Mouse (Mus musculus) embryonic facial prominence, embryonic 11.5 days (tissue): ENCODE measurements at regions not wholly inside any gene's neighbourhood (a gene's known extent, or its start where the extent isn't known, plus 50 kb on each side); places are given as distances from the start of the nearest gene placed in this dataset.

ENCODE experiments used
- ATAC-seq: fragments of 200-750 bp; cut with Nextera tagmentation; replicated peaks from 2 replicates; pipeline ENCODE4 v1.8.0; 2017; ENCODE audit warnings: low read depth; ENCODE audit not compliant: insufficient number of reproducible peaks, low FRiP score, low TSS enrichment
- DNase-seq: peaks from one replicate; pipeline ENCODE4 v3.0.0-alpha.2; 2015; ENCODE audit warnings: low spot score
- H3K27ac ChIP-seq: fragments of 300-500 bp; sonication (generic); replicated peaks from 2 replicates; pipeline ENCODE4 v1.5.1; 2014; ENCODE audit warnings: mild to moderate bottlenecking, low read depth, low read length, control low read depth
- H3K27me3 ChIP-seq: fragments of 300-500 bp; sonication (generic); 2 replicates; pipeline ENCODE4 v1.6.1; 2014; ENCODE audit warnings: mild to moderate bottlenecking, low read length, moderate library complexity, mixed read lengths; ENCODE audit not compliant: control insufficient read depth, insufficient read depth
- H3K36me3 ChIP-seq: fragments of 300-500 bp; sonication (generic); replicated peaks from 2 replicates; pipeline ENCODE4 v1.6.1; 2014; ENCODE audit warnings: low read depth, mild to moderate bottlenecking, low read length, moderate library complexity, mixed read lengths; ENCODE audit not compliant: control insufficient read depth, insufficient read depth
- H3K4me1 ChIP-seq: fragments of 300-500 bp; sonication (generic); 2 replicates; pipeline ENCODE4 v1.6.1; 2014; ENCODE audit warnings: low read length, mixed read lengths; ENCODE audit not compliant: control insufficient read depth, insufficient read depth
- H3K4me2 ChIP-seq: fragments of 300-500 bp; sonication (generic); 2 replicates; pipeline ENCODE4 v1.6.1; 2014; ENCODE audit warnings: low read depth, mild to moderate bottlenecking, control low read depth, low read length, moderate library complexity
- H3K4me3 ChIP-seq: fragments of 300-500 bp; sonication (generic); 2 replicates; pipeline ENCODE4 v1.5.1; 2014; ENCODE audit warnings: low read depth, low read length, control low read depth
- H3K9ac ChIP-seq: fragments of 300-500 bp; sonication (generic); replicated peaks from 2 replicates; pipeline ENCODE4 v1.6.1; 2014; ENCODE audit warnings: mild to moderate bottlenecking, control low read depth, low read length
- H3K9me3 ChIP-seq: fragments of 300-500 bp; sonication (generic); replicated peaks from 2 replicates; pipeline ENCODE4 v1.6.1; 2016; ENCODE audit warnings: mild to moderate bottlenecking, low read length, inconsistent platforms, mixed read lengths; ENCODE audit not compliant: control insufficient read depth
- WGBS: fragments of 180-500 bp; shearing (Covaris S2); extraction: QIAGEN DNeasy Blood & Tissue Kit; methylation state at CpG from one replicate; pipeline ENCODE4 v1.1.7; 2014; 5-methylcytosine and 5-hydroxymethylcytosine counted together

GRCm38 (mm10) chr7:90049831-90050237, 69.1 kb upstream of the Eed start:
- no peak overlapping the region for H3K4me3 ChIP-seq
- H3K4me2 ChIP-seq, result no peak overlapping the region
- no peaks in the 10 kb centered on the region for H3K9me3 ChIP-seq
- H3K9ac ChIP-seq, result no peak overlapping the region
- H3K36me3 ChIP-seq, result no peaks in the 10 kb centered on the region
- H3K27ac ChIP-seq, result no peak overlapping the region
- H3K4me1 ChIP-seq, result no peaks in the 10 kb centered on the region
- ATAC-seq, result no peak
- DNase-seq, result no peak
- WGBS, result 57% methylated on average over 8 of the region's 8 CpGs
- no peaks in the 10 kb centered on the region for H3K27me3 ChIP-seq

GRCm38 (mm10) chr7:90054795-90055511, 74.2 kb upstream of the Eed start:
- ATAC-seq, result no peak
- 34% methylated on average over 7 of the region's 7 CpGs for WGBS
- no peak for DNase-seq

GRCm38 (mm10) chr7:90057947-90058346, 72.1 kb upstream of the Picalm start:
- H3K9me3 ChIP-seq, result no peaks in the 10 kb centered on the region
- no peak for ATAC-seq
- no peaks in the 10 kb centered on the region for H3K36me3 ChIP-seq
- no peak overlapping the region for H3K9ac ChIP-seq
- H3K4me1 ChIP-seq, result no peaks in the 10 kb centered on the region; the same call in 1 of the 2 replicates
- 71% methylated on average over 1 of the region's 1 CpGs for WGBS
- H3K4me2 ChIP-seq, result no peak overlapping the region
- H3K27me3 ChIP-seq, result no peaks in the 10 kb centered on the region
- H3K4me3 ChIP-seq, result no peak overlapping the region
- no peak overlapping the region for H3K27ac ChIP-seq
- no peak for DNase-seq

More at GRCm38 (mm10) chr7:90054795-90055511, 74.2 kb upstream of the Eed start:
- Histone ChIP-seq H3K36me3 (no peaks in the 10 kb centered on the region), H3K27ac (no peak overlapping the region), H3K4me2 (no peak overlapping the region), H3K9ac (no peak overlapping the region), H3K4me1 (no peaks in the 10 kb centered on the region; the same call in 1 of the 2 replicates), H3K27me3 (no peaks in the 10 kb centered on the region), H3K9me3 (no peaks in the 10 kb centered on the region), H3K4me3 (no peak overlapping the region)

- WGBS, result 85% methylated on average over 4 of the region's 4 CpGs
- DNase-seq (no peak), ATAC-seq (no peak)
- Histone ChIP-seq H3K27ac (no peak overlapping the region), H3K36me3 (no peaks in the 10 kb centered on the region), H3K9me3 (no peaks in the 10 kb centered on the region), H3K27me3 (no peaks in the 10 kb centered on the region), H3K4me2 (no peak overlapping the region), H3K4me3 (no peak overlapping the region), H3K4me1 (no peaks in the 10 kb centered on the region; the same call in 1 of the 2 replicates), H3K9ac (no peak overlapping the region)
Observed at GRCm38 (mm10) chr7:90058636-90059035, 71.4 kb upstream of the Picalm start.

GRCm38 (mm10) chr7:90059249-90059628, 70.8 kb upstream of the Picalm start:
- Histone ChIP-seq H3K9me3 (no peaks in the 10 kb centered on the region), H3K4me3 (no peak overlapping the region), H3K27me3 (no peaks in the 10 kb centered on the region), H3K27ac (no peak overlapping the region), H3K9ac (no peak overlapping the region), H3K36me3 (no peaks in the 10 kb centered on the region), H3K4me1 (no peaks in the 10 kb centered on the region; the same call in 1 of the 2 replicates), H3K4me2 (no peak overlapping the region)
- WGBS, result 66% methylated on average over 8 of the region's 8 CpGs
- DNase-seq (no peak), ATAC-seq (no peak)

- DNase-seq (no peak), ATAC-seq (no peak)
- no peaks in the 10 kb centered on the region; the same call in 1 of the 2 replicates for H3K4me1 ChIP-seq
- no peak overlapping the region for H3K4me2 ChIP-seq
- H3K4me3 ChIP-seq, result no peak overlapping the region
- 70% methylated on average over 6 of the region's 6 CpGs for WGBS
- no peaks in the 10 kb centered on the region for H3K9me3 ChIP-seq
- H3K27me3 ChIP-seq, result no peaks in the 10 kb centered on the region
- no peak overlapping the region for H3K9ac ChIP-seq
- peak overlapping the region; percentile 1; the same call in 1 of the 2 replicates for H3K27ac ChIP-seq
- no peaks in the 10 kb centered on the region for H3K36me3 ChIP-seq
Observed at GRCm38 (mm10) chr7:90059629-90060301, 70.2 kb upstream of the Picalm start.

GRCm38 (mm10) chr7:90060343-90061175, 69.5 kb upstream of the Picalm start:
- no peak for DNase-seq
- Histone ChIP-seq H3K9me3 (no peaks in the 10 kb centered on the region), H3K4me1 (no peaks in the 10 kb centered on the region; the same call in 1 of the 2 replicates), H3K4me3 (no peak overlapping the region), H3K9ac (no peak overlapping the region), H3K4me2 (no peak overlapping the region), H3K36me3 (no peaks in the 10 kb centered on the region), H3K27me3 (no peaks in the 10 kb centered on the region), H3K27ac (no peak overlapping the region)
- ATAC-seq, result no peak
- whole genome bisulfite sequencing, result 80% methylated on average over 16 of the region's 16 CpGs
